Mouse (Mus musculus) lung, postnatal 25 days (tissue): ENCODE data around the gene Grm4.
A peak's percentile ranks its signal among the peaks of the same experiment; 100 is the strongest.

Source experiments
- DNase-seq: peaks from one replicate; pipeline ENCODE4 v3.0.0; 2022; ENCODE audit warnings: low spot score

Gene Grm4

GRCm38 (mm10) chr17:27551393-27551940, 30.3 kb upstream of the Grm4 start:
- no peak for DNase-seq

- no peak for DNase-seq
Measured at GRCm38 (mm10) chr17:27549234-27549633, 28.0 kb upstream of the Grm4 start.

GRCm38 (mm10) chr17:27547253-27547868, 26.2 kb upstream of the Grm4 start:
- no peak for DNase-seq

- no peak for DNase-seq
Measured at GRCm38 (mm10) chr17:27546574-27547085, 25.4 kb upstream of the Grm4 start.

GRCm38 (mm10) chr17:27545991-27546390, 24.8 kb upstream of the Grm4 start:
- no peak for DNase-seq

- DNase-seq: no peak
Measured at GRCm38 (mm10) chr17:27544551-27544950, 23.3 kb upstream of the Grm4 start.

- DNase-seq: no peak
Measured at GRCm38 (mm10) chr17:27541984-27542383, 20.8 kb upstream of the Grm4 start.

- DNase-seq: no peak
Measured at GRCm38 (mm10) chr17:27541261-27541660, 20.1 kb upstream of the Grm4 start.

GRCm38 (mm10) chr17:27534718-27535117, 13.5 kb upstream of the Grm4 start:
- DNase-seq: peak; percentile 86

GRCm38 (mm10) chr17:27533354-27533753, 12.2 kb upstream of the Grm4 start:
- no peak for DNase-seq

GRCm38 (mm10) chr17:27532095-27532494, 10.9 kb upstream of the Grm4 start:
- DNase-seq: no peak

GRCm38 (mm10) chr17:27528767-27529166, 7.6 kb upstream of the Grm4 start:
- DNase-seq: no peak

- no peak for DNase-seq
Measured at GRCm38 (mm10) chr17:27528030-27528429, 6.8 kb upstream of the Grm4 start.

- no peak for DNase-seq
Measured at GRCm38 (mm10) chr17:27527188-27527587, 6.0 kb upstream of the Grm4 start.

- no peak for DNase-seq
Measured at GRCm38 (mm10) chr17:27523121-27523520, 1.9 kb upstream of the Grm4 start.

- DNase-seq: peak; percentile 25
Measured at GRCm38 (mm10) chr17:27520557-27520956, 646 bp downstream of the Grm4 start.

GRCm38 (mm10) chr17:27518700-27519595, 2.3 kb downstream of the Grm4 start:
- no peak for DNase-seq

GRCm38 (mm10) chr17:27518296-27518695, 2.9 kb downstream of the Grm4 start:
- no peak for DNase-seq

GRCm38 (mm10) chr17:27513916-27514762, 7.1 kb downstream of the Grm4 start:
- DNase-seq: no peak

GRCm38 (mm10) chr17:27513279-27513915, 7.8 kb downstream of the Grm4 start:
- DNase-seq: no peak

- no peak for DNase-seq
Measured at GRCm38 (mm10) chr17:27512619-27513161, 8.5 kb downstream of the Grm4 start.
